Mouse (Mus musculus) stomach, embryonic 16.5 days (tissue): ENCODE measurements around the gene AI661453. TPM values are rescaled to one million over a fixed set of nuclear protein-coding genes. Genes with fewer than 3 reads are reported as not detected.

Source experiments
- ATAC-seq: fragments of 200-750 bp; cut with Nextera tagmentation; 2 replicates; pipeline ENCODE4 v1.8.0; 2017; ENCODE audit warnings: moderate number of reproducible peaks, moderate TSS enrichment; ENCODE audit not compliant: insufficient read depth, low FRiP score
- H3K27ac ChIP-seq: fragments of 300-500 bp; sonication (generic); 2 replicates; pipeline ENCODE4 v1.5.1; 2014; ENCODE audit warnings: low read length
- H3K27me3 ChIP-seq: fragments of 300-500 bp; sonication (generic); 2 replicates; pipeline ENCODE4 v1.6.1; 2014; ENCODE audit warnings: low read length, control low read depth, mixed read lengths; ENCODE audit not compliant: control insufficient read depth, insufficient read depth
- H3K36me3 ChIP-seq: fragments of 300-500 bp; sonication (generic); 2 replicates; pipeline ENCODE4 v1.6.1; 2014; ENCODE audit warnings: low read length; ENCODE audit not compliant: control insufficient read depth, insufficient read depth
- H3K4me1 ChIP-seq: fragments of 300-500 bp; sonication (generic); 2 replicates; pipeline ENCODE4 v1.6.1; 2014; ENCODE audit warnings: low read length, control low read depth, mixed read lengths; ENCODE audit not compliant: control insufficient read depth, insufficient read depth
- H3K4me2 ChIP-seq: fragments of 300-500 bp; sonication (generic); 2 replicates; pipeline ENCODE4 v1.6.1; 2014; ENCODE audit warnings: low read depth, low read length, mixed read lengths
- H3K4me3 ChIP-seq: fragments of 300-500 bp; sonication (generic); replicated peaks from 2 replicates; pipeline ENCODE4 v1.5.1; 2014; ENCODE audit warnings: mild to moderate bottlenecking, low read length
- H3K9ac ChIP-seq: fragments of 300-500 bp; sonication (generic); 2 replicates; pipeline ENCODE4 v1.6.1; 2014; ENCODE audit warnings: low read length
- H3K9me3 ChIP-seq: fragments of 300-500 bp; sonication (generic); replicated peaks from 2 replicates; pipeline ENCODE4 v1.6.1; 2016; ENCODE audit warnings: low read length, control low read depth; ENCODE audit not compliant: control insufficient read depth
- WGBS: fragments of 180-500 bp; shearing (Covaris S2); extraction: QIAGEN DNeasy Blood & Tissue Kit; methylation state at CpG from one replicate; pipeline ENCODE4 v1.1.7; 2014; 5-methylcytosine and 5-hydroxymethylcytosine counted together
- polyA plus RNA-seq: library from polyadenylated mRNA; unstranded; fragments of >200 nt; fragmentation: Nextera tagmentation; extraction: Ambion mirVana; gene quantifications from 2 replicates; pipeline ENCODE4 v1.2.1, GENCODE M21; 2015

The AI661453 gene
- polyA plus RNA-seq, 1 experiment from 2014 or later = 5.1 TPM

- Histone ChIP-seq H3K4me2 (no peak overlapping the region), H3K4me3 (no peak overlapping the region), H3K27ac (no peak overlapping the region), H3K4me1 (peaks cover 6% of the 10 kb centered on the region; the same call in 1 of the 2 replicates), H3K36me3 (no peaks in the 10 kb centered on the region), H3K9ac (no peak overlapping the region), H3K9me3 (no peaks in the 10 kb centered on the region), H3K27me3 (no peaks in the 10 kb centered on the region)
- no peak for ATAC-seq
- WGBS = 48% methylated on average over 3 of the region's 3 CpGs
Measured at GRCm38 (mm10) chr17:47479887-47480286, 43.5 kb downstream of the AI661453 start.

- 48% methylated on average over 2 of the region's 2 CpGs for WGBS
- no peaks in the 10 kb centered on the region for H3K36me3 ChIP-seq
- no peak for ATAC-seq
- no peaks in the 10 kb centered on the region for H3K9me3 ChIP-seq
- no peaks in the 10 kb centered on the region for H3K27me3 ChIP-seq
- no peak overlapping the region for H3K9ac ChIP-seq
- no peak overlapping the region for H3K4me3 ChIP-seq
- H3K4me2 ChIP-seq = no peak overlapping the region
- no peak overlapping the region for H3K27ac ChIP-seq
- peaks cover 21% of the 10 kb centered on the region for H3K4me1 ChIP-seq
Measured at GRCm38 (mm10) chr17:47482401-47482800, 46.0 kb downstream of the AI661453 start.

GRCm38 (mm10) chr17:47484241-47484921 lies 48.0 kb downstream of the AI661453 start:
- Histone ChIP-seq H3K27ac (peak overlapping the region; percentile 94), H3K9me3 (no peaks in the 10 kb centered on the region), H3K4me2 (0 out of 2 replicates have a peak overlapping the region, but pooled peaks have one; percentile 9), H3K9ac (peak overlapping the region; percentile 26; the same call in 1 of the 2 replicates), H3K27me3 (no peaks in the 10 kb centered on the region), H3K36me3 (no peaks in the 10 kb centered on the region), H3K4me3 (no peak overlapping the region), H3K4me1 (peaks cover 21% of the 10 kb centered on the region)
- ATAC-seq = peak; percentile 94
- 32% methylated on average over 1 of the region's 1 CpGs for WGBS

- no peaks in the 10 kb centered on the region for H3K27me3 ChIP-seq
- H3K4me3 ChIP-seq = no peak overlapping the region
- H3K4me2 ChIP-seq = 0 out of 2 replicates have a peak overlapping the region, but pooled peaks have one; percentile 9
- H3K9me3 ChIP-seq = no peaks in the 10 kb centered on the region
- ATAC-seq = no peak
- peak overlapping the region; percentile 26; the same call in 1 of the 2 replicates for H3K9ac ChIP-seq
- no peaks in the 10 kb centered on the region for H3K36me3 ChIP-seq
- peaks cover 21% of the 10 kb centered on the region for H3K4me1 ChIP-seq
- peak overlapping the region; percentile 94 for H3K27ac ChIP-seq
- 2% methylated on average over 3 of the region's 3 CpGs for WGBS
Measured at GRCm38 (mm10) chr17:47484993-47485392, 48.6 kb downstream of the AI661453 start.

GRCm38 (mm10) chr17:47485791-47486190 lies 49.4 kb downstream of the AI661453 start:
- Histone ChIP-seq H3K4me1 (peaks cover 21% of the 10 kb centered on the region), H3K27ac (peak overlapping the region; percentile 94), H3K9ac (peak overlapping the region; percentile 29; the same call in 1 of the 2 replicates), H3K36me3 (no peaks in the 10 kb centered on the region), H3K27me3 (no peaks in the 10 kb centered on the region), H3K4me3 (no peak overlapping the region), H3K9me3 (no peaks in the 10 kb centered on the region), H3K4me2 (no peak overlapping the region)
- WGBS = 48% methylated on average over 3 of the region's 3 CpGs
- ATAC-seq = no peak

DNA sequence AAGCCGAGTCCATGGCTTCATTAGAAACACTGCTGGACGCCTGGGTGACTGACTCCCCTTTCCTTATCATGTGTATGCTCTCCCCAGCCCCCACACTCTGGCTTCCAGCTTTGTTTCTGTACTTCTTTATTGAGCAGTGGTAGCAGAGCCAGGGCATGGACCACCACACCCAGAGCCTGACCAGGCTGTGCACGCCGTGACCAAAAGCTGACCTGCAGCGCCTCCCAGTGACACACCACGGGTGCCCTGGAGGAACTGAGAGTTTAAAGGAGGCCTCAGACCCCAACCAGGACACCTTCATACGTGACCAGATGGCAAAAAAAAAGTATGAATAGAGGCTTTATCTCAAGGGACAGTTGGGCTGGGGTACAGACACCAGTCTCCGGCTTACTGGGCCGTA lies 54.4 kb downstream of the AI661453 start:
- Histone ChIP-seq H3K4me1 (peaks cover 7% of the 10 kb centered on the region), H3K4me3 (no peak overlapping the region), H3K27me3 (no peaks in the 10 kb centered on the region), H3K9me3 (no peaks in the 10 kb centered on the region), H3K9ac (no peak overlapping the region), H3K27ac (no peak overlapping the region), H3K4me2 (no peak overlapping the region), H3K36me3 (peaks cover 19% of the 10 kb centered on the region)
- no peak for ATAC-seq
- WGBS = 72% methylated on average over 9 of the region's 9 CpGs

DNA sequence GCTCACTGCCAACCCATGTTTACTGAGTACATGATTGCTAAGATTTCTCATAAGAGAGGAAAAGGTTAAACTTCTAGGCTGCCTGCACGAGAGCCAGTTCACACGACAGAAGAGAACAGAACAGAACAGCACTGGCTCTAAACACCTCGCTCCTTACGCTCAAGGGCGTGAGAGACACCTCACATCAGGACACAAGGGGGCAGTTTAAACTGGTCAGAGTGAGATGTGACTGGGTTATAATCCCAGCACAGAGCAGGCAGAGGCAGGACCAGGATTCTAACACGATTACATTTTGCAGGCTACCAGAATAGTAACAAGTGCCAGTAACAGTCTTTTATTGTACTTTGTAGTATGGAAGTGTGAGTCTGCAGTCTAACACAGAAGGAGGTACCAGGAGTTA lies 56.3 kb downstream of the AI661453 start:
- no peak overlapping the region for H3K4me3 ChIP-seq
- no peaks in the 10 kb centered on the region for H3K27me3 ChIP-seq
- no peak for ATAC-seq
- no peak overlapping the region for H3K4me2 ChIP-seq
- WGBS = 76% methylated on average over 6 of the region's 6 CpGs
- H3K27ac ChIP-seq = no peak overlapping the region
- H3K9ac ChIP-seq = no peak overlapping the region
- peaks cover 31% of the 10 kb centered on the region for H3K36me3 ChIP-seq
- H3K9me3 ChIP-seq = no peaks in the 10 kb centered on the region
- no peaks in the 10 kb centered on the region for H3K4me1 ChIP-seq

DNA sequence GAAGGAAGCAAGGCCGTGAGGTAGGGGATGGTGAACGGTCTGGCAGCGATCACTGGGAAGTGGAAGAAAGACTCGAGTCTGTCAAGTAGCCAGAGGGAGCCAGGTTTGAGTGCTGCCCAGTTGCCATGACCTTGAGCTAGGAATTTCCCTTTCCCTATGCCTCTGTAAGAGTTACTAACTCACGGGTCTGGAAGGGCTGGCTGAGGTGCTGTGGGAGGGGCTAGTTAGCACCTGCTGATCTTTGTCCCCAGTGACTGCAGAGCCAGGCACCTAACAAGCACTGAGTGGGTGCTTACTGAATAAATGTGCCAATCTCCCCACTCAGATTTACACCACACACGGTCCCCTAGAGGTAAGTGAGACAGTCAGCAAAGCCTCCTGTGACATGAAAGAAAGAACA lies 57.2 kb downstream of the AI661453 start:
- WGBS = 87% methylated on average over 6 of the region's 6 CpGs
- Histone ChIP-seq H3K4me3 (no peak overlapping the region), H3K9ac (no peak overlapping the region), H3K9me3 (no peaks in the 10 kb centered on the region), H3K27ac (no peak overlapping the region), H3K27me3 (no peaks in the 10 kb centered on the region), H3K4me1 (no peaks in the 10 kb centered on the region), H3K4me2 (no peak overlapping the region), H3K36me3 (peaks cover 38% of the 10 kb centered on the region)
- no peak; the same call in 1 of the 2 replicates for ATAC-seq

- Histone ChIP-seq H3K27me3 (no peaks in the 10 kb centered on the region), H3K9ac (no peak overlapping the region), H3K4me1 (no peaks in the 10 kb centered on the region), H3K4me2 (no peak overlapping the region), H3K4me3 (no peak overlapping the region), H3K27ac (no peak overlapping the region), H3K36me3 (peaks cover 43% of the 10 kb centered on the region), H3K9me3 (no peaks in the 10 kb centered on the region)
- ATAC-seq = no peak
- WGBS = 89% methylated on average over 11 of the region's 11 CpGs
Measured at GRCm38 (mm10) chr17:47494132-47494531, 57.7 kb downstream of the AI661453 start.
